Mouse (Mus musculus): Measurements from ENCODE around the gene Gas2l3. TPM values are rescaled to one million over a fixed set of nuclear protein-coding genes. Genes with fewer than 3 reads are reported as not detected.

Gas2l3 gene
- polyA plus RNA-seq, 1 experiment from 2014 or later: 12.5 TPM

- Histone ChIP-seq H3K9me3 (ENCODE audit: control insufficient read depth, low read length) (no peaks in the 10 kb centered on the region), H3K27me3 (ENCODE audit: control insufficient read depth, insufficient read depth, low read length) (peaks cover 34% of the 10 kb centered on the region), H3K4me3 (ENCODE audit: low read depth, low read length) (no peak overlapping the region), H3K36me3 (ENCODE audit: control insufficient read depth, insufficient read depth, low read length) (no peaks in the 10 kb centered on the region), H3K27ac (ENCODE audit: low read depth, low read length) (no peak overlapping the region), H3K9ac (ENCODE audit: low read length) (no peak overlapping the region), H3K4me1 (replicated peaks; ENCODE audit: control insufficient read depth, insufficient read depth, low read length) (peaks cover 7% of the 10 kb centered on the region; the same call in 1 of the 2 replicates), H3K4me2 (ENCODE audit: low read depth, low read length, severe bottlenecking) (no peak overlapping the region)
- no peak for DNase-seq (ENCODE audit: low spot score)
- 81% methylated on average over 12 of the region's 12 CpGs for WGBS
- ATAC-seq (replicated peaks; ENCODE audit: low FRiP score): no peak
Observed at GRCm38 (mm10) chr10:89437996-89438395, 5.8 kb downstream of the Gas2l3 start.

GRCm38 (mm10) chr10:89437472-89437871 lies 6.3 kb downstream of the Gas2l3 start:
- Histone ChIP-seq H3K4me2 (ENCODE audit: low read depth, low read length, severe bottlenecking) (no peak overlapping the region), H3K9ac (ENCODE audit: low read length) (no peak overlapping the region), H3K27me3 (ENCODE audit: control insufficient read depth, insufficient read depth, low read length) (peaks cover 36% of the 10 kb centered on the region), H3K9me3 (ENCODE audit: control insufficient read depth, low read length) (no peaks in the 10 kb centered on the region), H3K4me3 (ENCODE audit: low read depth, low read length) (no peak overlapping the region), H3K4me1 (replicated peaks; ENCODE audit: control insufficient read depth, insufficient read depth, low read length) (peaks cover 7% of the 10 kb centered on the region; the same call in 1 of the 2 replicates), H3K27ac (ENCODE audit: low read depth, low read length) (no peak overlapping the region), H3K36me3 (ENCODE audit: control insufficient read depth, insufficient read depth, low read length) (no peaks in the 10 kb centered on the region)
- ATAC-seq (replicated peaks; ENCODE audit: low FRiP score): no peak
- no peak for DNase-seq (ENCODE audit: low spot score)
- whole genome bisulfite sequencing: 44% methylated on average over 9 of the region's 9 CpGs

- Histone ChIP-seq H3K36me3 (ENCODE audit: control insufficient read depth, insufficient read depth, low read length) (no peaks in the 10 kb centered on the region), H3K4me3 (ENCODE audit: low read depth, low read length) (no peak overlapping the region), H3K9ac (ENCODE audit: low read length) (no peak overlapping the region), H3K4me1 (replicated peaks; ENCODE audit: control insufficient read depth, insufficient read depth, low read length) (peaks cover 7% of the 10 kb centered on the region; the same call in 1 of the 2 replicates), H3K27ac (ENCODE audit: low read depth, low read length) (no peak overlapping the region), H3K27me3 (ENCODE audit: control insufficient read depth, insufficient read depth, low read length) (peaks cover 39% of the 10 kb centered on the region), H3K4me2 (ENCODE audit: low read depth, low read length, severe bottlenecking) (no peak overlapping the region), H3K9me3 (ENCODE audit: control insufficient read depth, low read length) (no peaks in the 10 kb centered on the region)
- WGBS: 58% methylated on average over 9 of the region's 9 CpGs
- ATAC-seq (replicated peaks; ENCODE audit: low FRiP score) (no peak), DNase-seq (ENCODE audit: low spot score) (no peak)
Observed at GRCm38 (mm10) chr10:89435920-89436319, 7.8 kb downstream of the Gas2l3 start.

- Histone ChIP-seq H3K9ac (ENCODE audit: low read length) (no peak overlapping the region), H3K4me3 (ENCODE audit: low read depth, low read length) (no peak overlapping the region), H3K4me2 (ENCODE audit: low read depth, low read length, severe bottlenecking) (peak overlapping the region; percentile 12; the same call in 1 of the 2 replicates)
Observed at GRCm38 (mm10) chr10:89435413-89435812, 8.4 kb downstream of the Gas2l3 start.

GRCm38 (mm10) chr10:89434509-89435210 lies 9.1 kb downstream of the Gas2l3 start:
- Histone ChIP-seq H3K4me3 (ENCODE audit: low read depth, low read length) (no peak overlapping the region), H3K4me1 (replicated peaks; ENCODE audit: control insufficient read depth, insufficient read depth, low read length) (peaks cover 7% of the 10 kb centered on the region; the same call in 1 of the 2 replicates), H3K9me3 (ENCODE audit: control insufficient read depth, low read length) (no peaks in the 10 kb centered on the region), H3K4me2 (ENCODE audit: low read depth, low read length, severe bottlenecking) (peak overlapping the region; percentile 27; the same call in 1 of the 2 replicates), H3K9ac (ENCODE audit: low read length) (no peak overlapping the region), H3K36me3 (ENCODE audit: control insufficient read depth, insufficient read depth, low read length) (no peaks in the 10 kb centered on the region), H3K27me3 (ENCODE audit: control insufficient read depth, insufficient read depth, low read length) (peaks cover 36% of the 10 kb centered on the region), H3K27ac (ENCODE audit: low read depth, low read length) (no peak overlapping the region)
- DNase-seq (ENCODE audit: low spot score): peak; percentile 59
- peak; percentile 67 for ATAC-seq (replicated peaks; ENCODE audit: low FRiP score)
- WGBS: 10% methylated on average over 17 of the region's 17 CpGs

More at GRCm38 (mm10) chr10:89435413-89435812, 8.4 kb downstream of the Gas2l3 start:
- ATAC-seq (replicated peaks; ENCODE audit: low FRiP score) (peak; percentile 37), DNase-seq (ENCODE audit: low spot score) (no peak)
- H3K27ac ChIP-seq (ENCODE audit: low read depth, low read length): no peak overlapping the region
- peaks cover 7% of the 10 kb centered on the region; the same call in 1 of the 2 replicates for H3K4me1 ChIP-seq (replicated peaks; ENCODE audit: control insufficient read depth, insufficient read depth, low read length)
- H3K27me3 ChIP-seq (ENCODE audit: control insufficient read depth, insufficient read depth, low read length): peaks cover 39% of the 10 kb centered on the region
- H3K9me3 ChIP-seq (ENCODE audit: control insufficient read depth, low read length): no peaks in the 10 kb centered on the region
- no peaks in the 10 kb centered on the region for H3K36me3 ChIP-seq (ENCODE audit: control insufficient read depth, insufficient read depth, low read length)
- WGBS: 40% methylated on average over 12 of the region's 12 CpGs

- no peaks in the 10 kb centered on the region for H3K9me3 ChIP-seq (ENCODE audit: control insufficient read depth, low read length)
- no peak overlapping the region for H3K4me2 ChIP-seq (ENCODE audit: low read depth, low read length, severe bottlenecking)
- H3K27ac ChIP-seq (ENCODE audit: low read depth, low read length): no peak overlapping the region
- WGBS: 91% methylated on average over 13 of the region's 13 CpGs
- H3K27me3 ChIP-seq (ENCODE audit: control insufficient read depth, insufficient read depth, low read length): peaks cover 27% of the 10 kb centered on the region
- no peaks in the 10 kb centered on the region for H3K36me3 ChIP-seq (ENCODE audit: control insufficient read depth, insufficient read depth, low read length)
- no peak overlapping the region for H3K4me3 ChIP-seq (ENCODE audit: low read depth, low read length)
- H3K9ac ChIP-seq (ENCODE audit: low read length): no peak overlapping the region
- ATAC-seq (replicated peaks; ENCODE audit: low FRiP score) (no peak), DNase-seq (ENCODE audit: low spot score) (no peak)
- peaks cover 7% of the 10 kb centered on the region; the same call in 1 of the 2 replicates for H3K4me1 ChIP-seq (replicated peaks; ENCODE audit: control insufficient read depth, insufficient read depth, low read length)
Observed at GRCm38 (mm10) chr10:89432743-89433142, 11.0 kb downstream of the Gas2l3 start.

- Histone ChIP-seq H3K4me1 (replicated peaks; ENCODE audit: control insufficient read depth, insufficient read depth, low read length) (peaks cover 7% of the 10 kb centered on the region; the same call in 1 of the 2 replicates), H3K27me3 (ENCODE audit: control insufficient read depth, insufficient read depth, low read length) (peaks cover 15% of the 10 kb centered on the region), H3K9me3 (ENCODE audit: control insufficient read depth, low read length) (no peaks in the 10 kb centered on the region), H3K27ac (ENCODE audit: low read depth, low read length) (no peak overlapping the region), H3K4me2 (ENCODE audit: low read depth, low read length, severe bottlenecking) (no peak overlapping the region), H3K9ac (ENCODE audit: low read length) (no peak overlapping the region), H3K36me3 (ENCODE audit: control insufficient read depth, insufficient read depth, low read length) (no peaks in the 10 kb centered on the region), H3K4me3 (ENCODE audit: low read depth, low read length) (no peak overlapping the region)
- WGBS: 91% methylated on average over 7 of the region's 7 CpGs
- DNase-seq (ENCODE audit: low spot score) (no peak), ATAC-seq (replicated peaks; ENCODE audit: low FRiP score) (no peak)
Observed at GRCm38 (mm10) chr10:89430751-89431150, 13.0 kb downstream of the Gas2l3 start.

GRCm38 (mm10) chr10:89424800-89425393 lies 18.9 kb downstream of the Gas2l3 start:
- WGBS: 88% methylated on average over 11 of the region's 11 CpGs
- Histone ChIP-seq H3K4me3 (ENCODE audit: low read depth, low read length) (no peak overlapping the region), H3K4me1 (replicated peaks; ENCODE audit: control insufficient read depth, insufficient read depth, low read length) (no peaks in the 10 kb centered on the region), H3K36me3 (ENCODE audit: control insufficient read depth, insufficient read depth, low read length) (no peaks in the 10 kb centered on the region; the same call in 1 of the 2 replicates), H3K27me3 (ENCODE audit: control insufficient read depth, insufficient read depth, low read length) (no peaks in the 10 kb centered on the region), H3K9me3 (ENCODE audit: control insufficient read depth, low read length) (no peaks in the 10 kb centered on the region), H3K9ac (ENCODE audit: low read length) (no peak overlapping the region), H3K4me2 (ENCODE audit: low read depth, low read length, severe bottlenecking) (no peak overlapping the region), H3K27ac (ENCODE audit: low read depth, low read length) (no peak overlapping the region)
- DNase-seq (ENCODE audit: low spot score) (no peak), ATAC-seq (replicated peaks; ENCODE audit: low FRiP score) (no peak)
